Mouse (Mus musculus): ENCODE measurements at regions not wholly inside any gene's neighbourhood (a gene's known extent, or its start where the extent isn't known, plus 50 kb on each side); places are given as distances from the start of the nearest gene placed in this dataset.
"Not testable (repeated sequence)": the region's sequence is repeated elsewhere in the genome, so short reads cannot be mapped to it uniquely, and the experiment has no call there.

GRCm38 (mm10) chr13:5614186-5614737 lies 247.0 kb upstream of the Klf6 start:
- H3K9ac ChIP-seq, result no peak overlapping the region
- ATAC-seq, result no peak
- WGBS, result 76% methylated on average over 7 of the region's 7 CpGs

GRCm38 (mm10) chr13:5614833-5615232 lies 246.4 kb upstream of the Klf6 start:
- WGBS, result 83% methylated on average over 5 of the region's 5 CpGs
- Histone ChIP-seq H3K27me3 (replicated peaks) (no peaks in the 10 kb centered on the region), H3K9me3 (no peaks in the 10 kb centered on the region), H3K9ac (no peak overlapping the region), H3K4me1 (replicated peaks) (no peaks in the 10 kb centered on the region), H3K27ac (no peak overlapping the region), H3K4me2 (replicated peaks) (no peak overlapping the region), H3K36me3 (no peaks in the 10 kb centered on the region), H3K4me3 (replicated peaks) (no peak overlapping the region)
- ATAC-seq, result no peak

More at GRCm38 (mm10) chr13:5614186-5614737, 247.0 kb upstream of the Klf6 start:
- H3K36me3 ChIP-seq, result no peaks in the 10 kb centered on the region
- H3K9me3 ChIP-seq, result no peaks in the 10 kb centered on the region
- H3K27me3 ChIP-seq (replicated peaks), result no peaks in the 10 kb centered on the region
- no peak overlapping the region for H3K27ac ChIP-seq
- no peak overlapping the region for H3K4me3 ChIP-seq (replicated peaks)
- H3K4me1 ChIP-seq (replicated peaks), result no peaks in the 10 kb centered on the region
- H3K4me2 ChIP-seq (replicated peaks), result no peak overlapping the region

- H3K9ac ChIP-seq, result no peak overlapping the region
- H3K4me3 ChIP-seq (replicated peaks), result no peak overlapping the region
- H3K27ac ChIP-seq, result no peak overlapping the region
- H3K4me2 ChIP-seq (replicated peaks), result no peak overlapping the region
- WGBS, result 68% methylated on average over 3 of the region's 3 CpGs
- no peak for ATAC-seq
- H3K27me3 ChIP-seq (replicated peaks), result no peaks in the 10 kb centered on the region
- no peaks in the 10 kb centered on the region for H3K9me3 ChIP-seq
- no peaks in the 10 kb centered on the region for H3K4me1 ChIP-seq (replicated peaks)
- no peaks in the 10 kb centered on the region for H3K36me3 ChIP-seq
Measured at GRCm38 (mm10) chr13:5615327-5615726, 246.0 kb upstream of the Klf6 start.

- H3K4me3 ChIP-seq (replicated peaks), result no peak overlapping the region
- H3K27ac ChIP-seq, result no peak overlapping the region
- H3K4me2 ChIP-seq (replicated peaks), result no peak overlapping the region
- no peaks in the 10 kb centered on the region for H3K9me3 ChIP-seq
- no peaks in the 10 kb centered on the region for H3K27me3 ChIP-seq (replicated peaks)
- H3K36me3 ChIP-seq, result no peaks in the 10 kb centered on the region
- H3K4me1 ChIP-seq (replicated peaks), result no peaks in the 10 kb centered on the region
- no peak overlapping the region for H3K9ac ChIP-seq
- WGBS, result 72% methylated on average over 2 of the region's 2 CpGs
- no peak for ATAC-seq
Measured at GRCm38 (mm10) chr13:5628124-5628523, 233.2 kb upstream of the Klf6 start.

- ATAC-seq, result no peak
- Histone ChIP-seq H3K4me3 (replicated peaks) (no peak overlapping the region), H3K27ac (no peak overlapping the region), H3K9ac (no peak overlapping the region), H3K27me3 (replicated peaks) (no peaks in the 10 kb centered on the region), H3K4me2 (replicated peaks) (no peak overlapping the region), H3K36me3 (no peaks in the 10 kb centered on the region), H3K9me3 (no peaks in the 10 kb centered on the region), H3K4me1 (replicated peaks) (no peaks in the 10 kb centered on the region)
- 72% methylated on average over 2 of the region's 2 CpGs for WGBS
Measured at GRCm38 (mm10) chr13:5634960-5635359, 226.3 kb upstream of the Klf6 start.

- Histone ChIP-seq H3K4me1 (replicated peaks) (no peaks in the 10 kb centered on the region), H3K36me3 (no peaks in the 10 kb centered on the region), H3K27ac (no peak overlapping the region), H3K27me3 (replicated peaks) (no peaks in the 10 kb centered on the region), H3K9me3 (no peaks in the 10 kb centered on the region), H3K4me3 (replicated peaks) (no peak overlapping the region), H3K9ac (no peak overlapping the region), H3K4me2 (replicated peaks) (no peak overlapping the region)
- 88% methylated on average over 7 of the region's 7 CpGs for WGBS
- ATAC-seq, result no peak
Measured at GRCm38 (mm10) chr13:5641743-5642510, 219.4 kb upstream of the Klf6 start.

- no peaks in the 10 kb centered on the region for H3K36me3 ChIP-seq
- no peak for ATAC-seq
- H3K9me3 ChIP-seq, result no peaks in the 10 kb centered on the region
- H3K9ac ChIP-seq, result no peak overlapping the region
- H3K4me2 ChIP-seq (replicated peaks), result no peak overlapping the region
- no peaks in the 10 kb centered on the region for H3K4me1 ChIP-seq (replicated peaks)
- no peak overlapping the region for H3K27ac ChIP-seq
- no peaks in the 10 kb centered on the region for H3K27me3 ChIP-seq (replicated peaks)
- H3K4me3 ChIP-seq (replicated peaks), result no peak overlapping the region
- 95% methylated on average over 4 of the region's 4 CpGs for WGBS
Measured at GRCm38 (mm10) chr13:5648276-5648675, 213.0 kb upstream of the Klf6 start.

GRCm38 (mm10) chr13:5657556-5657955 lies 203.7 kb upstream of the Klf6 start:
- no peaks in the 10 kb centered on the region for H3K4me1 ChIP-seq (replicated peaks)
- 53% methylated on average over 5 of the region's 5 CpGs for WGBS
- no peaks in the 10 kb centered on the region for H3K27me3 ChIP-seq (replicated peaks)
- no peak overlapping the region for H3K27ac ChIP-seq
- no peaks in the 10 kb centered on the region for H3K36me3 ChIP-seq
- H3K9me3 ChIP-seq, result no peaks in the 10 kb centered on the region
- no peak overlapping the region for H3K9ac ChIP-seq
- ATAC-seq, result no peak
- no peak overlapping the region for H3K4me3 ChIP-seq (replicated peaks)
- no peak overlapping the region for H3K4me2 ChIP-seq (replicated peaks)

- 73% methylated on average over 3 of the region's 3 CpGs for WGBS
- H3K9me3 ChIP-seq, result no peaks in the 10 kb centered on the region
- no peak overlapping the region for H3K4me3 ChIP-seq (replicated peaks)
- no peak for ATAC-seq
- H3K4me2 ChIP-seq (replicated peaks), result no peak overlapping the region
- no peaks in the 10 kb centered on the region for H3K27me3 ChIP-seq (replicated peaks)
- H3K9ac ChIP-seq, result no peak overlapping the region
- H3K27ac ChIP-seq, result no peak overlapping the region
- no peaks in the 10 kb centered on the region for H3K4me1 ChIP-seq (replicated peaks)
- no peaks in the 10 kb centered on the region for H3K36me3 ChIP-seq
Measured at GRCm38 (mm10) chr13:5666235-5667007, 194.9 kb upstream of the Klf6 start.

GRCm38 (mm10) chr13:5675668-5676067 lies 185.6 kb upstream of the Klf6 start:
- no peak overlapping the region for H3K9ac ChIP-seq
- no peak overlapping the region for H3K4me2 ChIP-seq (replicated peaks)
- no peaks in the 10 kb centered on the region for H3K4me1 ChIP-seq (replicated peaks)
- H3K4me3 ChIP-seq (replicated peaks), result no peak overlapping the region
- no peaks in the 10 kb centered on the region for H3K27me3 ChIP-seq (replicated peaks)
- no peak overlapping the region for H3K27ac ChIP-seq
- 77% methylated on average over 1 of the region's 1 CpGs for WGBS
- no peaks in the 10 kb centered on the region for H3K9me3 ChIP-seq
- no peak for ATAC-seq
- no peaks in the 10 kb centered on the region for H3K36me3 ChIP-seq

GRCm38 (mm10) chr13:5690124-5690523 lies 171.2 kb upstream of the Klf6 start:
- no peaks in the 10 kb centered on the region for H3K4me1 ChIP-seq (replicated peaks)
- H3K27ac ChIP-seq, result no peak overlapping the region
- H3K9me3 ChIP-seq, result no peaks in the 10 kb centered on the region
- WGBS, result 88% methylated on average over 3 of the region's 4 CpGs
- ATAC-seq, result no peak
- H3K9ac ChIP-seq, result no peak overlapping the region
- no peak overlapping the region for H3K4me3 ChIP-seq (replicated peaks)
- H3K27me3 ChIP-seq (replicated peaks), result no peaks in the 10 kb centered on the region
- no peaks in the 10 kb centered on the region for H3K36me3 ChIP-seq
- no peak overlapping the region for H3K4me2 ChIP-seq (replicated peaks)

GRCm38 (mm10) chr13:5690680-5691079 lies 170.6 kb upstream of the Klf6 start:
- not testable (repeated sequence) for H3K36me3 ChIP-seq; H3K4me2 ChIP-seq (replicated peaks); H3K27ac ChIP-seq; H3K4me3 ChIP-seq (replicated peaks); H3K27me3 ChIP-seq (replicated peaks); ATAC-seq; H3K4me1 ChIP-seq (replicated peaks); H3K9ac ChIP-seq; H3K9me3 ChIP-seq
- WGBS, result 89% methylated on average over 2 of the region's 2 CpGs

Measured in intestine, embryonic 15.5 days (tissue).